Mouse (Mus musculus): Measurements from ENCODE around the gene Kcne3. TPM values are rescaled to one million over a fixed set of nuclear protein-coding genes. Genes with fewer than 3 reads are reported as not detected.
A peak's percentile ranks its signal among the peaks of the same experiment; 100 is the strongest.

Kcne3 gene
- polyA plus RNA-seq, 1 experiment from 2014 or later: 58.7 TPM

- Histone ChIP-seq H3K36me3 (no peaks in the 10 kb centered on the region), H3K27ac (no peak overlapping the region), H3K4me2 (replicated peaks) (no peak overlapping the region), H3K4me3 (replicated peaks) (no peak overlapping the region), H3K9ac (no peak overlapping the region), H3K9me3 (no peaks in the 10 kb centered on the region), H3K4me1 (replicated peaks) (no peaks in the 10 kb centered on the region), H3K27me3 (replicated peaks) (no peaks in the 10 kb centered on the region)
- ATAC-seq: no peak
- 72% methylated on average over 9 of the region's 9 CpGs for WGBS
Observed at GRCm38 (mm10) chr7:100216601-100217565, 40.6 kb downstream of the Kcne3 start.

- H3K4me3 ChIP-seq (replicated peaks): peak within 1 kb of the TSS; percentile 73
- no peaks in the 10 kb centered on the region for H3K9me3 ChIP-seq
- no peaks in the 10 kb centered on the region for H3K36me3 ChIP-seq
- peak; percentile 99 for ATAC-seq
- H3K4me2 ChIP-seq (replicated peaks): peak within 1 kb of the TSS; percentile 99
- WGBS: under 1% methylated on average over 46 of the region's 72 CpGs
- peak within 1 kb of the TSS; percentile 75 for H3K27ac ChIP-seq
- peak within 1 kb of the TSS; percentile 61 for H3K9ac ChIP-seq
- H3K4me1 ChIP-seq (replicated peaks): no peaks in the 10 kb centered on the region
- no peaks in the 10 kb centered on the region for H3K27me3 ChIP-seq (replicated peaks)
Observed at GRCm38 (mm10) chr7:100227158-100227875, 51.0 kb downstream of the Kcne3 start, which contains the start of gene Pgm2l1. TSS of gene Pgm2l1 (plus strand) at chr7:100227394.

- Histone ChIP-seq H3K27ac (peak overlapping the region; percentile 75), H3K4me1 (replicated peaks) (no peaks in the 10 kb centered on the region), H3K9me3 (no peaks in the 10 kb centered on the region), H3K27me3 (replicated peaks) (no peaks in the 10 kb centered on the region), H3K4me2 (replicated peaks) (peak overlapping the region; percentile 99), H3K9ac (peak overlapping the region; percentile 61), H3K36me3 (no peaks in the 10 kb centered on the region), H3K4me3 (replicated peaks) (peak overlapping the region; percentile 73)
- 2% methylated on average over 23 of the region's 23 CpGs for WGBS
- ATAC-seq: peak; percentile 54
Observed at GRCm38 (mm10) chr7:100227896-100228525, 51.7 kb downstream of the Kcne3 start.

GRCm38 (mm10) chr7:100228957-100229356 is 52.7 kb downstream of the Kcne3 start:
- 64% methylated on average over 3 of the region's 3 CpGs for WGBS
- ATAC-seq: no peak
- Histone ChIP-seq H3K9ac (no peak overlapping the region), H3K9me3 (no peaks in the 10 kb centered on the region), H3K27ac (no peak overlapping the region), H3K27me3 (replicated peaks) (no peaks in the 10 kb centered on the region), H3K4me3 (replicated peaks) (no peak overlapping the region), H3K4me2 (replicated peaks) (peak overlapping the region; percentile 99; the same call in 1 of the 2 replicates), H3K4me1 (replicated peaks) (no peaks in the 10 kb centered on the region), H3K36me3 (no peaks in the 10 kb centered on the region)

GRCm38 (mm10) chr7:100230646-100231045 is 54.3 kb downstream of the Kcne3 start:
- ATAC-seq: no peak
- Histone ChIP-seq H3K4me3 (replicated peaks) (no peak overlapping the region), H3K4me1 (replicated peaks) (no peaks in the 10 kb centered on the region), H3K36me3 (no peaks in the 10 kb centered on the region), H3K9me3 (no peaks in the 10 kb centered on the region), H3K27ac (no peak overlapping the region), H3K27me3 (replicated peaks) (no peaks in the 10 kb centered on the region), H3K9ac (no peak overlapping the region), H3K4me2 (replicated peaks) (no peak overlapping the region)
- 93% methylated on average over 1 of the region's 1 CpGs for WGBS

- Histone ChIP-seq H3K9me3 (no peaks in the 10 kb centered on the region), H3K9ac (no peak overlapping the region), H3K4me1 (replicated peaks) (no peaks in the 10 kb centered on the region), H3K36me3 (no peaks in the 10 kb centered on the region), H3K4me2 (replicated peaks) (no peak overlapping the region), H3K27ac (no peak overlapping the region), H3K27me3 (replicated peaks) (no peaks in the 10 kb centered on the region), H3K4me3 (replicated peaks) (no peak overlapping the region)
- ATAC-seq: no peak
- WGBS: 40% methylated on average over 1 of the region's 1 CpGs
Observed at GRCm38 (mm10) chr7:100231661-100232060, 55.4 kb downstream of the Kcne3 start.

- H3K4me3 ChIP-seq (replicated peaks): no peak overlapping the region
- H3K27me3 ChIP-seq (replicated peaks): no peaks in the 10 kb centered on the region
- no peak overlapping the region for H3K9ac ChIP-seq
- no peaks in the 10 kb centered on the region for H3K9me3 ChIP-seq
- no peaks in the 10 kb centered on the region for H3K36me3 ChIP-seq
- no peak overlapping the region for H3K27ac ChIP-seq
- H3K4me1 ChIP-seq (replicated peaks): no peaks in the 10 kb centered on the region
- H3K4me2 ChIP-seq (replicated peaks): no peak overlapping the region
- no peak for ATAC-seq
Observed at GRCm38 (mm10) chr7:100233681-100234080, 57.4 kb downstream of the Kcne3 start.

Other genes starting within 250 kb of the Kcne3 start
- gene Rnf169, start 196.1 kb upstream of the Kcne3 start, polyA plus RNA-seq (2015; fragmentation: Nextera tagmentation; extraction: Ambion mirVana): 3.5 and 3.9 TPM in 2 replicates
- 0.69 and 0.72 TPM in 2 replicates for gene Chrdl2, start 170.3 kb upstream of the Kcne3 start, polyA plus RNA-seq (2015; fragmentation: Nextera tagmentation; extraction: Ambion mirVana)
- 52.6 and 54.7 TPM in 2 replicates for gene Pold3, start 54.9 kb upstream of the Kcne3 start, polyA plus RNA-seq (2015; fragmentation: Nextera tagmentation; extraction: Ambion mirVana)
- gene Lipt2, start 17.2 kb upstream of the Kcne3 start, polyA plus RNA-seq (2015; fragmentation: Nextera tagmentation; extraction: Ambion mirVana): 21.9 and 23.0 TPM in 2 replicates
- 2.3 and 2.4 TPM in 2 replicates for gene Pgm2l1, start 50.9 kb downstream of the Kcne3 start, polyA plus RNA-seq (2015; fragmentation: Nextera tagmentation; extraction: Ambion mirVana)
- gene P4ha3, start 109.0 kb downstream of the Kcne3 start, polyA plus RNA-seq (2015; fragmentation: Nextera tagmentation; extraction: Ambion mirVana): 4.6 and 5.8 TPM in 2 replicates
- 13.3 and 15.5 TPM in 2 replicates for gene C2cd3, start 195.7 kb downstream of the Kcne3 start, polyA plus RNA-seq (2015; fragmentation: Nextera tagmentation; extraction: Ambion mirVana)
- 50.6 and 51.3 TPM in 2 replicates for gene Ppme1, start 195.8 kb downstream of the Kcne3 start, polyA plus RNA-seq (2015; fragmentation: Nextera tagmentation; extraction: Ambion mirVana)